Mouse (Mus musculus): Measurements from ENCODE around the gene Map4. TPM values are rescaled to one million over a fixed set of nuclear protein-coding genes. Genes with fewer than 3 reads are reported as not detected.
A peak's percentile ranks its signal among the peaks of the same experiment; 100 is the strongest.
"Not testable (repeated sequence)": the region's sequence is repeated elsewhere in the genome, so short reads cannot be mapped to it uniquely, and the experiment has no call there.

The Map4 gene
- polyA plus RNA-seq, 1 experiment, result 224 TPM

GRCm38 (mm10) chr9:110070358-110070757, 139.1 kb downstream of the Map4 start:
- TF ChIP-seq POLR2A (IDR thresholded peaks at IDR 0.05; ENCODE audit: borderline replicate concordance, extremely low read depth, insufficient read depth, insufficient read length, poor library complexity, severe bottlenecking) (no peak), CTCF (IDR thresholded peaks at IDR 0.05; ENCODE audit: borderline replicate concordance, extremely low read depth, insufficient read depth, insufficient read length) (no peak)
- peak; percentile 75 for DNase-seq (ENCODE audit: low read depth)

- TF ChIP-seq CTCF (IDR thresholded peaks at IDR 0.05; ENCODE audit: borderline replicate concordance, extremely low read depth, insufficient read depth, insufficient read length), result no peak
- no peak for TF ChIP-seq POLR2A (IDR thresholded peaks at IDR 0.05; ENCODE audit: borderline replicate concordance, extremely low read depth, insufficient read depth, insufficient read length, poor library complexity, severe bottlenecking)
- DNase-seq (ENCODE audit: low read depth), result no peak
These were observed 139.8 kb downstream of the Map4 start for GRCm38 (mm10) chr9:110071011-110071410.

- DNase-seq (ENCODE audit: low read depth), result peak; percentile 91
- TF ChIP-seq CTCF (IDR thresholded peaks at IDR 0.05; ENCODE audit: borderline replicate concordance, extremely low read depth, insufficient read depth, insufficient read length) (peak; percentile 91), POLR2A (IDR thresholded peaks at IDR 0.05; ENCODE audit: borderline replicate concordance, extremely low read depth, insufficient read depth, insufficient read length, poor library complexity, severe bottlenecking) (no peak)
These were observed 140.6 kb downstream of the Map4 start for GRCm38 (mm10) chr9:110071843-110072242.

- not testable (repeated sequence) for DNase-seq (ENCODE audit: low read depth)
These were observed 145.2 kb downstream of the Map4 start for GRCm38 (mm10) chr9:110076468-110076867.

- no peak for TF ChIP-seq CTCF (IDR thresholded peaks at IDR 0.05; ENCODE audit: borderline replicate concordance, extremely low read depth, insufficient read depth, insufficient read length)
- TF ChIP-seq POLR2A (IDR thresholded peaks at IDR 0.05; ENCODE audit: borderline replicate concordance, extremely low read depth, insufficient read depth, insufficient read length, poor library complexity, severe bottlenecking), result no peak
- DNase-seq (ENCODE audit: low read depth), result no peak
These were observed 149.8 kb downstream of the Map4 start for GRCm38 (mm10) chr9:110081066-110081465.

- peak; percentile 28 for DNase-seq (ENCODE audit: low read depth)
- TF ChIP-seq POLR2A (IDR thresholded peaks at IDR 0.05; ENCODE audit: borderline replicate concordance, extremely low read depth, insufficient read depth, insufficient read length, poor library complexity, severe bottlenecking) (no peak), CTCF (IDR thresholded peaks at IDR 0.05; ENCODE audit: borderline replicate concordance, extremely low read depth, insufficient read depth, insufficient read length) (no peak)
These were observed 153.1 kb downstream of the Map4 start for GRCm38 (mm10) chr9:110084201-110084964.

- no peak for TF ChIP-seq POLR2A (IDR thresholded peaks at IDR 0.05; ENCODE audit: borderline replicate concordance, extremely low read depth, insufficient read depth, insufficient read length, poor library complexity, severe bottlenecking)
- no peak for TF ChIP-seq CTCF (IDR thresholded peaks at IDR 0.05; ENCODE audit: borderline replicate concordance, extremely low read depth, insufficient read depth, insufficient read length)
- DNase-seq (ENCODE audit: low read depth), result no peak
These were observed 154.4 kb downstream of the Map4 start for GRCm38 (mm10) chr9:110085693-110086092.

- no peak for DNase-seq (ENCODE audit: low read depth)
- TF ChIP-seq CTCF (IDR thresholded peaks at IDR 0.05; ENCODE audit: borderline replicate concordance, extremely low read depth, insufficient read depth, insufficient read length), result no peak
- TF ChIP-seq POLR2A (IDR thresholded peaks at IDR 0.05; ENCODE audit: borderline replicate concordance, extremely low read depth, insufficient read depth, insufficient read length, poor library complexity, severe bottlenecking), result no peak
These were observed 162.0 kb downstream of the Map4 start for GRCm38 (mm10) chr9:110093303-110093702.

GRCm38 (mm10) chr9:110094761-110095160, 163.5 kb downstream of the Map4 start:
- DNase-seq (ENCODE audit: low read depth), result no peak
- TF ChIP-seq CTCF (IDR thresholded peaks at IDR 0.05; ENCODE audit: borderline replicate concordance, extremely low read depth, insufficient read depth, insufficient read length), result no peak
- no peak for TF ChIP-seq POLR2A (IDR thresholded peaks at IDR 0.05; ENCODE audit: borderline replicate concordance, extremely low read depth, insufficient read depth, insufficient read length, poor library complexity, severe bottlenecking)

- TF ChIP-seq CTCF (IDR thresholded peaks at IDR 0.05; ENCODE audit: borderline replicate concordance, extremely low read depth, insufficient read depth, insufficient read length) (no peak), POLR2A (IDR thresholded peaks at IDR 0.05; ENCODE audit: borderline replicate concordance, extremely low read depth, insufficient read depth, insufficient read length, poor library complexity, severe bottlenecking) (no peak)
These were observed 166.5 kb downstream of the Map4 start for GRCm38 (mm10) chr9:110097791-110098190.

GRCm38 (mm10) chr9:110100627-110101600, 169.7 kb downstream of the Map4 start:
- DNase-seq (ENCODE audit: low read depth), result peak; percentile 96
- TF ChIP-seq POLR2A (IDR thresholded peaks at IDR 0.05; ENCODE audit: borderline replicate concordance, extremely low read depth, insufficient read depth, insufficient read length, poor library complexity, severe bottlenecking) (0 out of 2 replicates have a peak, but pooled peaks have one; percentile 37), CTCF (IDR thresholded peaks at IDR 0.05; ENCODE audit: borderline replicate concordance, extremely low read depth, insufficient read depth, insufficient read length) (peak; percentile 98)

More at GRCm38 (mm10) chr9:110097791-110098190, 166.5 kb downstream of the Map4 start:
- DNase-seq (ENCODE audit: low read depth), result no peak
